Mouse (Mus musculus): Measurements from ENCODE around the gene Hoxb1.
A peak's percentile ranks its signal among the peaks of the same experiment; 100 is the strongest.

Gene Hoxb1

GRCm38 (mm10) chr11:96404016-96404604, 38.6 kb downstream of the Hoxb1 start:
- no peak for DNase-seq (ENCODE audit: low read depth)

- peak; percentile 5 for DNase-seq (ENCODE audit: low read depth)
Observed at GRCm38 (mm10) chr11:96404831-96405230, 39.3 kb downstream of the Hoxb1 start.

GRCm38 (mm10) chr11:96405541-96405940, 40.0 kb downstream of the Hoxb1 start:
- no peak for DNase-seq (ENCODE audit: low read depth)

- peak; percentile 7 for DNase-seq (ENCODE audit: low read depth)
Observed at GRCm38 (mm10) chr11:96407191-96408072, 41.9 kb downstream of the Hoxb1 start.

GRCm38 (mm10) chr11:96408234-96409010, 42.9 kb downstream of the Hoxb1 start:
- DNase-seq (ENCODE audit: low read depth): peak; percentile 37

GRCm38 (mm10) chr11:96411019-96411418, 45.5 kb downstream of the Hoxb1 start:
- no peak for DNase-seq (ENCODE audit: low read depth)

GRCm38 (mm10) chr11:96411934-96412333, 46.4 kb downstream of the Hoxb1 start:
- no peak for DNase-seq (ENCODE audit: low read depth)

- DNase-seq (ENCODE audit: low read depth): no peak
Observed at GRCm38 (mm10) chr11:96412941-96413491, 47.5 kb downstream of the Hoxb1 start.

GRCm38 (mm10) chr11:96413527-96413926, 48.0 kb downstream of the Hoxb1 start:
- DNase-seq (ENCODE audit: low read depth): peak; percentile 94

- DNase-seq (ENCODE audit: low read depth): no peak
Observed at GRCm38 (mm10) chr11:96414002-96414401, 48.5 kb downstream of the Hoxb1 start.

Data from NIH3T3 (cell line).